Mouse (Mus musculus) liver, embryonic 14.5 days (tissue): ENCODE data around the gene Hat1.

Experiments
- CTCF ChIP-seq: IDR thresholded peaks from 2 replicates; pipeline ENCODE4 v1.5.1; 2016; ENCODE audit warnings: antibody characterized with exemption, low read depth, control low read depth
- EP300 ChIP-seq: IDR thresholded peaks from 2 replicates; pipeline ENCODE4 v1.6.1; 2016; ENCODE audit warnings: antibody characterized with exemption, low read depth

DNA sequence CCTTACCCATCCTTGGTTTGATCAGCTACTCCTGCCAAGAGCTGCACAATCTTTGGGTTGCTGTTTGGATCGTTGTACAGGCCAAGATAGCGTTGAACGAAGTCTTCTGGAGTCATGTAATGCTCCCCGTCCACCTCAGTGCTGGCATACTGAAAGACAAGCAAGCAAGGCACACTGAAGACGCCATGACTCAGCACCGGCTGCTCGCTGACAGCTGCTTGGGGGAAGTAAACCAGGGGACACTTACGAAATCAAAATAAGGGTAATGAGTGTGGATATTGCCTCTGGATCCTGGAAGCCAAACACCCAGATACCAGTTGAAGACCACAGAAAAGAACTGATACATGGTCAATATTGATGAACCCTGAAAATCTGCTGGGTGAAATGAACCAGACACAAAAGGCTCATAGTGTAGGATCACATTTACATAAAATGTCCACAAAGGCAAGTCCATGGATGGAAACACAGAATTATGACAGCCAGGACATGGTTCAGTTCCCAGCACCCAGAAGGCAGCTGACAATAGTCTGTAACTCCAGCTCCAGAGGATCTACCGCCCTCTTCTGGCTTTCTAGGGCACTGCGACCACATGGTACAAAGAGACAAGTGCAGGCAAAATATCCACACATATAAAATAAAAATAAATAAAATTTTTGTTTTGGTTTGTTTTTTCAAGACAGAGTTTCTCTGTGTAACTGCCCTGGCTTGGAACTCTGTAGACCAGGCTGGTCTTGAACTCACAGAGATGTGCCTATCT, 44.7 kb upstream of the Hat1 start:
- TF ChIP-seq EP300, result no peak
- TF ChIP-seq CTCF, result peak; percentile 55
